In genomic region chr15:95817501-95817900, GRCm38 (mm10) we compare ENCODE assay signal across 18 mouse cellular contexts. TPM values are rescaled to one million over a fixed set of nuclear protein-coding genes. Genes with fewer than 3 reads are reported as not detected.
DNase-seq lines count a peak whose midpoint lies in the region; ATAC-seq and TF ChIP-seq lines count a peak whose summit lies in the region.
"Had no signal": no experiment of that assay in that cellular context is flagged by ENCODE, and none has a peak within 500 bp of the region (broad histone marks: within the 10 kb centered on the region; RNA-seq: fewer than 3 reads in every experiment).

No protein-coding gene starts in this region.

- no peak overlapping the region for H3K9ac ChIP-seq in forebrain, postnatal 0 days
- H3K9ac ChIP-seq in forebrain, embryonic 16.5 days (replicated peaks; ENCODE audit: low read depth, low read length): no peak overlapping the region
- H3K9ac ChIP-seq: kidney, embryonic 15.5 days; stomach, embryonic 15.5 days had no signal

- H3K9me3 ChIP-seq in forebrain, postnatal 0 days (ENCODE audit: low read length): no peaks in the 10 kb centered on the region
- no peaks in the 10 kb centered on the region for H3K9me3 ChIP-seq in forebrain, embryonic 16.5 days (ENCODE audit: control insufficient read depth, low read length)
- H3K9me3 ChIP-seq: kidney, embryonic 15.5 days; stomach, embryonic 15.5 days had no signal

- no peak for TF ChIP-seq CTCF in forebrain, postnatal 0 days (IDR thresholded peaks at IDR 0.05; ENCODE audit: low read depth)

- no peaks in the 10 kb centered on the region for H3K36me3 ChIP-seq in forebrain, postnatal 0 days (ENCODE audit: insufficient read depth)
- no peaks in the 10 kb centered on the region for H3K36me3 ChIP-seq in forebrain, embryonic 16.5 days (ENCODE audit: control insufficient read depth, insufficient read depth)
- H3K36me3 ChIP-seq: stomach, embryonic 15.5 days had no signal

- H3K4me3 ChIP-seq in forebrain, postnatal 0 days (ENCODE audit: low read depth, low read length): no peak overlapping the region
- no peak overlapping the region for H3K4me3 ChIP-seq in forebrain, embryonic 16.5 days (replicated peaks; ENCODE audit: low read length)
- H3K4me3 ChIP-seq: kidney, embryonic 15.5 days; stomach, embryonic 15.5 days had no signal

- H3K27me3 ChIP-seq in forebrain, postnatal 0 days (ENCODE audit: insufficient read depth, low read length): no peaks in the 10 kb centered on the region
- H3K27me3 ChIP-seq in forebrain, embryonic 16.5 days (replicated peaks; ENCODE audit: control insufficient read depth, insufficient read depth, low read length): no peaks in the 10 kb centered on the region
- H3K27me3 ChIP-seq: kidney, embryonic 15.5 days; stomach, embryonic 15.5 days had no signal

- no peak overlapping the region for H3K27ac ChIP-seq in forebrain, postnatal 0 days (ENCODE audit: low read depth, low read length)
- no peak overlapping the region for H3K27ac ChIP-seq in forebrain, embryonic 16.5 days (ENCODE audit: low read length)
- H3K27ac ChIP-seq: kidney, embryonic 15.5 days; macrophage; stomach, embryonic 15.5 days had no signal

- DNase-seq in forebrain, postnatal 0 days: peak; percentile 34
- peak; percentile 60 to 70 for DNase-seq in left cerebral cortex, adult 18-20 months (ENCODE audit: low spot score in 2 of 2)
- DNase-seq in left cerebral cortex, adult 11 months (ENCODE audit: low spot score): no peak
- DNase-seq in left cerebral cortex, postnatal 14 days (ENCODE audit: low spot score in 2 of 2): peak; percentile 67 to 71
- DNase-seq in right cerebral cortex, postnatal 36 days (ENCODE audit: low spot score in 2 of 2): peak; percentile 47 to 70
- no peak for DNase-seq in thymus, postnatal 4 days
- DNase-seq: B cell, adult 2 months; cerebellum, adult 11 months; gastrocnemius, postnatal 10 days; heart, postnatal 36 days; liver; lung, adult 2 months; thymus, postnatal 25 days had no signal

- ATAC-seq in forebrain, postnatal 0 days: no peak
- no peak for ATAC-seq in forebrain, embryonic 16.5 days
- ATAC-seq: inflammation-experienced regulatory T-cells, adult 6 months had no signal

- intact Hi-C loops in left cerebral cortex, postnatal 14 days (cut with DNase I): no loop called here

- WGBS in forebrain, postnatal 0 days: 82% methylated on average over 3 of the region's 3 CpGs
- WGBS in forebrain, embryonic 16.5 days: 76% methylated on average over 3 of the region's 3 CpGs

- H3K4me1 ChIP-seq in forebrain, postnatal 0 days (ENCODE audit: insufficient read depth): peaks cover 6% of the 10 kb centered on the region; the same call in 1 of the 2 replicates
- H3K4me1 ChIP-seq in forebrain, embryonic 16.5 days (replicated peaks; ENCODE audit: control insufficient read depth, insufficient read depth, low read length): peaks cover 5% of the 10 kb centered on the region; the same call in 1 of the 2 replicates

- H3K4me2 ChIP-seq in forebrain, postnatal 0 days (ENCODE audit: low read depth): no peak overlapping the region
- no peak overlapping the region for H3K4me2 ChIP-seq in forebrain, embryonic 16.5 days (ENCODE audit: low read length)
- H3K4me2 ChIP-seq: kidney, embryonic 15.5 days; stomach, embryonic 15.5 days had no signal

RNA-seq across cellular contexts. Expression of gene Ano6, which starts 26.9 kb away (rescaled TPM):
- total RNA-seq in forebrain, postnatal 0 days (2014; rRNA removed): 21.0 and 32.6 TPM in 2 replicates
- 11.1 and 17.2 TPM in 2 replicates for polyA plus RNA-seq in forebrain, postnatal 0 days (2015; fragmentation: Nextera tagmentation; extraction: Ambion mirVana)
- 22.7 and 24.6 TPM in 2 replicates for polyA plus RNA-seq in forebrain, embryonic 16.5 days (2015; fragmentation: Nextera tagmentation; extraction: Ambion mirVana)
- 10 to 100 TPM; 24.8 to 26.3 TPM for total RNA-seq in left cerebral cortex, adult 18-20 months (2021)
- 10 to 100 TPM; 16.9 to 22.0 TPM for total RNA-seq in left cerebral cortex, postnatal 14 days (2021)

Comparison
In these comparisons a context has a peak if more than half of its experiments do, and no peak if none do; other contexts are left out.
1. DNase-seq: peak in forebrain, postnatal 0 days (single experiment), left cerebral cortex, adult 18-20 months (2 of 2), left cerebral cortex, postnatal 14 days (2 of 2) and right cerebral cortex, postnatal 36 days (2 of 2); none in left cerebral cortex, adult 11 months (single experiment) and thymus, postnatal 4 days (single experiment).